Mouse (Mus musculus) hindbrain, embryonic 15.5 days (tissue): Measurements from ENCODE around the gene Gm11127. TPM values are rescaled to one million over a fixed set of nuclear protein-coding genes. Genes with fewer than 3 reads are reported as not detected.
"Not testable (repeated sequence)": the region's sequence is repeated elsewhere in the genome, so short reads cannot be mapped to it uniquely, and the experiment has no call there.

Source experiments
- ATAC-seq: fragments of 200-750 bp; cut with Nextera tagmentation; 2 replicates; pipeline ENCODE4 v1.8.0; 2017; ENCODE audit warnings: low read depth, moderate number of reproducible peaks, moderate TSS enrichment; ENCODE audit not compliant: low FRiP score
- H3K27ac ChIP-seq: fragments of 300-500 bp; sonication (generic); replicated peaks from 2 replicates; pipeline ENCODE4 v1.5.1; 2015; ENCODE audit warnings: mild to moderate bottlenecking, inconsistent platforms
- H3K27me3 ChIP-seq: fragments of 300-500 bp; sonication (generic); 2 replicates; pipeline ENCODE4 v1.6.1; 2015; ENCODE audit warnings: control low read depth, inconsistent platforms
- H3K36me3 ChIP-seq: fragments of 300-500 bp; sonication (generic); 2 replicates; pipeline ENCODE4 v1.6.1; 2015; ENCODE audit warnings: control low read depth, inconsistent platforms
- H3K4me1 ChIP-seq: fragments of 300-500 bp; sonication (generic); replicated peaks from 2 replicates; pipeline ENCODE4 v1.6.1; 2015; ENCODE audit warnings: control low read depth, inconsistent platforms
- H3K4me2 ChIP-seq: fragments of 300-500 bp; sonication (generic); 2 replicates; pipeline ENCODE4 v1.6.1; 2015; ENCODE audit warnings: moderate library complexity, mild to moderate bottlenecking, inconsistent platforms
- H3K4me3 ChIP-seq: fragments of 300-500 bp; sonication (generic); 2 replicates; pipeline ENCODE4 v1.5.1; 2015; ENCODE audit warnings: mild to moderate bottlenecking, inconsistent platforms
- H3K9ac ChIP-seq: fragments of 300-500 bp; sonication (generic); 2 replicates; pipeline ENCODE4 v1.6.1; 2015; ENCODE audit warnings: inconsistent platforms
- H3K9me3 ChIP-seq: fragments of 300-500 bp; sonication (generic); 2 replicates; pipeline ENCODE4 v1.6.1; 2016; ENCODE audit warnings: control low read depth, inconsistent platforms
- WGBS: fragments of 180-500 bp; shearing (Covaris S2); methylation state at CpG from one replicate; pipeline ENCODE4 v1.1.7; 2015; 5-methylcytosine and 5-hydroxymethylcytosine counted together
- polyA plus RNA-seq: library from polyadenylated mRNA; unstranded; fragments of >200 nt; fragmentation: Nextera tagmentation; extraction: Ambion mirVana; gene quantifications from 2 replicates; pipeline ENCODE4 v1.2.1, GENCODE M21; 2015

The Gm11127 gene
- polyA plus RNA-seq, result not detected in 2 replicates

DNA sequence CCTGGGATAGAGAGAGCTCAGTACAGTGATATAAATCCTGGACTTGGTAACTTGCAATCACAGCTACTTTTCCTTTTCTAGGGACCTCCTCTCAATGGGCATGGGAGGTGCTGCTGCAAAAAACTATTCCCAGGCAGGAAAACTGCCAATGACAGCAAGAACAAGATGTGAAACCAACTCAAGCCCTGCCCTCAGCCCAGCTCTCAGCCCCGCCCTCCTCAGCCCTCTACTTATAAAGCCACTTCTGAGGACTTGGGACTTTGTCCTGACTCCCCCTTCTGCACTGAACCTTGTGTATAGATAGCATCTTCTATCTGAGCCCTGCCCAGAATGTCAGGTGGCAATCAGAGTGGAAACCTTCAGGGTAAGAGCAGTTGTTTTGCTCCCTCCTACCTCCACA lies at the start of gene Gm11127:
Gene Gm11127, minus strand, starts transcription at position 10 of the 400 bp plus-strand sequence.
- H3K36me3 ChIP-seq, H3K4me1 ChIP-seq, H3K4me3 ChIP-seq, H3K4me2 ChIP-seq, ATAC-seq, H3K9me3 ChIP-seq, H3K9ac ChIP-seq, H3K27ac ChIP-seq, H3K27me3 ChIP-seq: not testable (repeated sequence)
- WGBS, result 74% methylated on average over 1 of the region's 1 CpGs

DNA sequence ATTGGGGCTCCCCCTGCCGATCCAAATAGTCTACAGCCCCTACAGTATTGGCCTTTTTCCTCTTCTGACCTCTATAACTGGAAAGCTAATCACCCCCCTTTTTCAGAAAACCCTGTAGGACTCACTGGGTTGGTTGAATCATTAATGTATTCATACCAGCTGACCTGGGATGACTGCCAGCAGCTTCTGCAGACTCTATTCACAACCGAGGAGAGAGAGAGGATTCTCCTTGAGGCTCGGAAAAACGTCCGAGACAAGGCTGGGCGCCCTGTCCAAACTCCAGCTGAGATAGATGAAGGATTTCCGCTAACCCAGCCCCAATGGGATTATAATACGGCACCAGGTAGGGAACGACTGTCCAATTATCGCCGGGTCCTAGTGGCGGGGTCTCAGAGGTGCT lies 43.9 kb upstream of the Gm11127 start:
- not testable (repeated sequence) for H3K27me3 ChIP-seq, H3K36me3 ChIP-seq, H3K4me1 ChIP-seq, H3K27ac ChIP-seq, H3K9ac ChIP-seq, ATAC-seq, H3K4me2 ChIP-seq, H3K4me3 ChIP-seq, H3K9me3 ChIP-seq
- WGBS, result 73% methylated on average over 12 of the region's 12 CpGs

DNA sequence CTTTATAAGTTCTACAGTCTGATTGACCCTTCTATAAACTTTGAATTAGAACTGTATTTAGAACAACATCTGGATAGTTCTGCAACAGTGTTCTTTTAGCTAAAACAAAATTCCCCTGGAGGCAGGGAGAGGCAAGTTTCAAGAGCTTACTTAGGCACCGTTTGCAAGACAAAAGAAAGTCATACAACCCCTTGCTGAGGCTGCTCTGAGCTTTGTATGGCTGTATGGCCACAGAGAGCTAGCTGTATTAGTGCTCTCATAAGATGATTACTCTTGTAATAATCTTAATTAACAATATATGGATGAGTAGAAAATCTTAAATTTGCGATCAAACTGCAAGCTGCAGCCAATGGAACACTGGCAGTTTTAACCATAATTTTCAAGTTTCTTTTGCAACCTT lies 41.4 kb upstream of the Gm11127 start:
- H3K36me3 ChIP-seq, H3K27me3 ChIP-seq, H3K4me2 ChIP-seq, H3K4me1 ChIP-seq, H3K9ac ChIP-seq, H3K4me3 ChIP-seq, H3K27ac ChIP-seq, ATAC-seq, H3K9me3 ChIP-seq: not testable (repeated sequence)
- WGBS, result 50% methylated on average over 2 of the region's 2 CpGs

DNA sequence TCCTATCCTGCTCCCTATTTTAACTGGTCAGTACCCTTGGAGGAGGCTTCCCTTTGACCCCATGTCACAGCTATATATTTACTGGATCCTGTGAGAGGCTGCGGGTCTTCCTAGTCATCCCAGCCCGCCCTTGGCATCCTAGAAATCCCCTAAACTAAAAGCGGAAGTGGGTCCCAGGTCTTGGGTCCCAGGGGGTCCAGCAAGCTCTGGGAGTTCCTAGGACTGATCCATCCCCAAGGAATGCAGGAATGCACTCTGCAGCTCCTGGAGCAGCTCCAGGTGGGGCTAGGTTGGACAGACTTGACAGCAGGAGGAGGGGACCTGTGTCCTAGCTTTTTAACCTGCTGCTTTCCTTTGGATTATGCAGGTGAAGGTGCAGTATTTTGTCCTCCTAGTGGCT lies 35.8 kb upstream of the Gm11127 start:
- H3K4me1 ChIP-seq, result no peaks in the 10 kb centered on the region
- no peak overlapping the region for H3K9ac ChIP-seq
- 23% methylated on average over 3 of the region's 3 CpGs for whole genome bisulfite sequencing
- no peaks in the 10 kb centered on the region for H3K27me3 ChIP-seq
- H3K36me3 ChIP-seq, result no peaks in the 10 kb centered on the region
- ATAC-seq, result no peak
- no peak overlapping the region for H3K4me2 ChIP-seq
- no peak overlapping the region for H3K27ac ChIP-seq
- no peaks in the 10 kb centered on the region for H3K9me3 ChIP-seq
- H3K4me3 ChIP-seq, result no peak overlapping the region

DNA sequence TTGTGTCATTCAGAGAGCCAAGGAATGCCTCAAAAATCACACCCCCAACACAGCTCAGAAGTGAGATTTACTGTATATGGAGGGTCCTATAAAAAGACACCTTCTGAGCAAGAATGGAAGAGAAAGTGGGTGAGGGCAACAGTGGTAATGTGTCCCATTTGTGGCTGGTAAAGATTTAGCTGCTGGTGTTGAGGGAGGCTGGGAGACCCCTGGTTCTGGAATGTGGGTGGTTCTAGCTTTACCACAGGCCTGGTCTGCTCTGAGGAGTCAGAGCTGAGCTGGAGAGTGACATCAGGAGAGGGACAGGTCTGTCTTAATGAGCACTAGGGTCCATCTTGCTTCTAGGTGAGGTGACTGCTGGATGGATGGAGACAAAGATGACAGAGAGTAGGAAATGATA lies 34.3 kb upstream of the Gm11127 start:
- not testable (repeated sequence) for ATAC-seq, H3K36me3 ChIP-seq, H3K4me3 ChIP-seq, H3K27ac ChIP-seq, H3K9ac ChIP-seq, H3K27me3 ChIP-seq, H3K4me2 ChIP-seq, H3K4me1 ChIP-seq, H3K9me3 ChIP-seq

DNA sequence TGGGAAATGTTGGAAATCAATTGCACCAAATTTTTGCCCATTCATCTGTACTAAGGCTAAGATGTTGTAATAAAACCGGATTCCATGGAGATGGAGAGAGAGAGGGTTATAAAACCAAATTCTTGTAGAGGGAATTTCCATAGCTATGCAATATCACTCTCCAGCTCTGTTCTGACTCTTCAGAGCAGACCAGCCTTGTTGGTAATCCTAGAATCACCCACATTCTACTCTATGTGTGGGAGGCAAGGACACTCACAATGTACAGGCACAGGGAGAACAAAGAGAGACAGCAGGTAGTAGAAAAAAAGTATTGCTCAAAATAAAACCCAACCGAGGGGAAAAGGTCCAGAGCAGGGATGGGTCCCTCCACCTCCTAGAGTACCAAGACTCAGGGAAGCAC lies 33.8 kb upstream of the Gm11127 start:
- not testable (repeated sequence) for H3K4me3 ChIP-seq, H3K27ac ChIP-seq, ATAC-seq, H3K4me1 ChIP-seq, H3K36me3 ChIP-seq, H3K9me3 ChIP-seq, H3K27me3 ChIP-seq, H3K4me2 ChIP-seq, H3K9ac ChIP-seq
- no CpG with 5 or more reads among the region's 2 CpGs for WGBS

DNA sequence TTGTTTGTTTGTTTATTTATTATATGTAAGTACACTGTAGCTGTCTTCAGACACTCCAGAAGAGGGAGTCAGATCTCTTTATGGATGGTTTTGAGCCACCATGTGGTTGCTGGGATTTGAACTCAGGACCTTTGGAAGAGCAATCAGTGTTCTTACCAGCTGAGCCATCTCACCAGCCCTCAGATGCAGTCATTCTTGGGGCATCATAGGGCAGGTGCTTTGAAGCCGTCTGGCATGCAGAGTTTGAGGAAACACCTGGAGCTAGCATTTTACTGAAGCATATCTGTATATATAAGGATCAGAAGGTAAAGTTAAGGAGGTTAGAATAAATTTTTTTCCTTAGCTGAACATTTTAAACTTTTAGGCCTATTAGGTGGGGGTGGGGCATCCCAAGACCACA lies 27.8 kb upstream of the Gm11127 start:
- H3K9me3 ChIP-seq, H3K36me3 ChIP-seq, H3K27ac ChIP-seq, H3K9ac ChIP-seq, ATAC-seq, H3K4me2 ChIP-seq, H3K4me3 ChIP-seq: not testable (repeated sequence)
- Histone ChIP-seq H3K27me3 (peaks cover 22% of the 10 kb centered on the region), H3K4me1 (peaks cover 11% of the 10 kb centered on the region; the same call in 1 of the 2 replicates)
- 73% methylated on average over 1 of the region's 1 CpGs for WGBS

DNA sequence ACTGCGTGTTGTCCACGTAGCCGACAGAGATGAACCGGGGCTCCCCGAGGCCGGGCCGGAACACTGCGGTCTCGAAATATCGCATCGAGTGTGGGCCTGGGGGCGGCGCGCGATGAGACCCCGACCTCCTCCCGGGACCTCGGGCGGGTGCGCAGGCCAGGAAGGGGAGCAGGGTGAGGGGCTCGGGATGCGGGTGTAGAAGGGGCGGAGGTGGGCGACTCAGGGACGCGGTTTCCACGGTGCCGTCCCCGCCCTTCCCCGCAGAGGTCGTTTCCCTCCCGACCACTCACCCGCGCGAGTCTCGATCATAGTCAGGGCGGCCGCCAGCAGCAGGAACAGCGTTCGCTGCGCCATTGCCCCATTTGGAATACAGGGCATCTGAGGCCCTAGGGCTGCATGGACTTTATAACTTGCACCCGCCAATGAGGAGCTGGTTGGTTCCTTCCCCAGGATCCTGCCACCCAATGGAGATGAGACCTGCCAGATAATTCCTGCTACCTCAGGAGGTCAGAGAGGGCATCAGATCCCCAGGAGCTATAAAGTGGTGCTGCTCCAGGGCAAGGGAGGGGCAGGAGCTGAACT lies 25.8 kb upstream of the Gm11127 start:
- peak overlapping the region; percentile 52 for H3K9ac ChIP-seq
- no peaks in the 10 kb centered on the region for H3K36me3 ChIP-seq
- peak overlapping the region; percentile 95 for H3K4me2 ChIP-seq
- H3K9me3 ChIP-seq, result no peaks in the 10 kb centered on the region
- peaks cover 22% of the 10 kb centered on the region for H3K27me3 ChIP-seq
- ATAC-seq, result peak; percentile 68
- peaks cover 11% of the 10 kb centered on the region; the same call in 1 of the 2 replicates for H3K4me1 ChIP-seq
- peak overlapping the region; percentile 51 for H3K4me3 ChIP-seq
- H3K27ac ChIP-seq, result no peak overlapping the region
- WGBS, result under 1% methylated on average over 42 of the region's 42 CpGs

DNA sequence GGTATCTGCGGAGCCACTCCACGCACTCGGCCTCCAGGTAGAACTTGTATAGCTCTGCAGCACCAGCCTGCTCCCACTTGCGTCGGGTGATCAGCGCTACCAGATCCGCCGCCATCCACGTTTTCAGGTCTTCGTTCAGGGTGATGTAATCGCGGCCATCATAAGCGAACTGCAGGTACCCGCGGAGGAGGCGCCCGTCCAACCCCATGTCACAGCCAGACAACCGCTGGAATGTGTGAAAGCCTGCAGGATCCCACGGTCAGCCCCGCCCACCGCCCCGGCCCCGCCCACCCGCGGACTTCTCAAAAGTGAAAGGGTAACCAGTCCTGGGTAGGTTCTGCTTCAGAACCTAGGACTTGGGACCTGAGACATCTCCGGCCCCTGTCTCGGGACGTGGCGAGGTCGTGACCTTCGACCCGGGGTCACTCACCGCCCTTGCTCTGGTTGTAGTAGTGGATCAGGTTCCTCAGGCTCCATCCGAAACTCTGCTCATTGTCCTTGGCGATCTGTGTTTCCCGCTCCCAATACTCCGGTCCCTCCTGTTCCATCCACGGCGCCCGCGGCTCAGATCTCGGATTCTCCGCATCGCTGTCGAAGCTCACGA lies 25.2 kb upstream of the Gm11127 start:
- H3K4me3 ChIP-seq, result peak overlapping the region; percentile 51
- under 1% methylated on average over 46 of the region's 46 CpGs for WGBS
- H3K4me1 ChIP-seq, result peaks cover 11% of the 10 kb centered on the region; the same call in 1 of the 2 replicates

DNA sequence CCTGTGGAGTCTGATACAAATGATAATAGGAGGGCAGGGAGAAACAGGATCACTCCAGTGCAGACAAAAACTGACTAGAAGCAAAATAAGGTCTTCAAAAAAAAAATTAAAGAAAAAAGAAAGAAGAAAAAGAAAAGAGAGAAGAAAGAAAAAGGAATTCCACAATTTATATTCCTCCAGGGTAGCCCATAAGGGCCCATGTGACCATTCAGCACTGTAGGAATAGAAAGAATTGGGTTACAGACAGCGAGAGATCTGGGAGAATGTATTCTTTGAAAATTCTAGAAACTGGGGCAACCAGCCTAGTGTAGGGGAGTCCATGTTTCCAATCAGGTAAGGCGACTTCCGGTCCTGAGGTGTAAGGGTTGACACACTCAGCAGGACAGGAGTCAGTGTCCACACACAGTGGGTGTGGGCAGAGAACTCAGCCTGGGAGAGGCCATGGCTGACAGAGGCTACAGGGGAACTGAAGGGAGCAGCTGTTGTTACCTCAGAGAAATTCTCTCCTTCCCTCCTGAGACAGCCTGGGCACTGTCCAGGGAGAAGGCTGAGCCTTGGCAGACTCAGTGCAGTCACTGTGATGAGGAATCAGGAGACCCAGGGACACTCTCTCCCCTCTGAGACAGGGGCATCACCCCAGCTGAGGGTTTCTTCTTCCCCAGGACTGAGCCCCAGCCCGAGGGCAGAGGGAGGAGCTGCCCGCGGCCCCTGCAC lies 24.5 kb upstream of the Gm11127 start:
- not testable (repeated sequence) for H3K9me3 ChIP-seq, H3K36me3 ChIP-seq, H3K27ac ChIP-seq, ATAC-seq
- Histone ChIP-seq H3K4me3 (peak overlapping the region; percentile 51), H3K4me1 (peaks cover 11% of the 10 kb centered on the region; the same call in 1 of the 2 replicates), H3K27me3 (peaks cover 22% of the 10 kb centered on the region), H3K4me2 (peak overlapping the region; percentile 95), H3K9ac (peak overlapping the region; percentile 52; the same call in 1 of the 2 replicates)
- 30% methylated on average over 6 of the region's 6 CpGs for WGBS

More for the DNA sequence above, 25.2 kb upstream of the Gm11127 start:
- H3K27me3 ChIP-seq, result peaks cover 22% of the 10 kb centered on the region
- no peaks in the 10 kb centered on the region for H3K9me3 ChIP-seq
- H3K27ac ChIP-seq, result no peak overlapping the region
- H3K4me2 ChIP-seq, result peak overlapping the region; percentile 95
- no peaks in the 10 kb centered on the region for H3K36me3 ChIP-seq
- H3K9ac ChIP-seq, result peak overlapping the region; percentile 52
- peak; percentile 87 for ATAC-seq

DNA sequence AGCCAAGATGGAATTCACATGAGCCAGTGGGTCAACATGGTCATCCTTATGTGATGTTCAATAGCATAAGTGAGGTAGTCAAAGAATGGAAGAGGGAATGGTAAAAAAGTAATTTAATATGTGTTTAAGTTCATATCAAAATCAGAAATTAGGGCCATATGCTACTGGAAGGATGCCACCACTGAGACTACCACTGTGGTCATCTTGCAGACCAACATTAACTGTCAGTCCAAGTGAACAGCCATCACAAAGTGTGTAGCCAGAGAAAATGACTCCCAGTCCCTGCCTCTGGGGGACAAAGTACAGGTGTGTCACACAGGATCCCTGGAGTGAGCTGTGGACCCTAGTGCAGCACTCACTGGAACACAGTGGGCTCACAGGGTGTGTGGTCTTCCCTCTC lies 23.7 kb upstream of the Gm11127 start:
- H3K9me3 ChIP-seq, H3K4me2 ChIP-seq, H3K4me3 ChIP-seq, H3K9ac ChIP-seq, H3K36me3 ChIP-seq, H3K27ac ChIP-seq, ATAC-seq: not testable (repeated sequence)
- Histone ChIP-seq H3K27me3 (peaks cover 22% of the 10 kb centered on the region), H3K4me1 (peaks cover 11% of the 10 kb centered on the region; the same call in 1 of the 2 replicates)

DNA sequence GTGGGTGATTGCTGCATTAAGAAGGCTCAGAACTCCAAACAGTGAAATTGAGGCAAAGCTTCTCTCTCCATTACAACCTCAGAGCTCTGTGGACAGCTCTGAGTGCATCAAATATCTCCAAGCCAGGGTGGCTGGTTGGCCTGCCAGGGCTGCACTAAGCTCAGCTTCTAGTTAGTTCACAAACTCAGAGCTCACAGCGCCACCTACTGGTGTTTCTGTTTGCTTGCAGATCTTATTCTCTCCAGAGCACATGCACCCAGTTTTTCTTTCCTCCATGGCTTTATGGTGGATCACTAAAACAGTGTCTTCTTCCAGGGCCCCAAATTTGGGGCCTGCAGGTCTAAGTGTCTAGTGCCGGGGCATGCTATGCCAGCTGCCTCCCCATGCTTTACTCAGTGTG lies 2.7 kb upstream of the Gm11127 start:
- Histone ChIP-seq H3K27me3 (no peaks in the 10 kb centered on the region), H3K4me2 (no peak overlapping the region), H3K9me3 (no peaks in the 10 kb centered on the region), H3K4me1 (no peaks in the 10 kb centered on the region), H3K36me3 (no peaks in the 10 kb centered on the region), H3K4me3 (no peak overlapping the region), H3K9ac (no peak overlapping the region), H3K27ac (no peak overlapping the region)
- 37% methylated on average over 2 of the region's 2 CpGs for WGBS
- ATAC-seq, result no peak
